Mouse (Mus musculus): ENCODE data around the gene AU040320.

AU040320 gene

GRCm38 (mm10) chr4:126750046-126750683, 3.2 kb upstream of the AU040320 start:
- peak; percentile 88 to 94 for DNase-seq

- DNase-seq: peak in 1 of 2 experiments; percentile 21
Measured at GRCm38 (mm10) chr4:126750863-126751555, 2.3 kb upstream of the AU040320 start.

- no peak for DNase-seq
Measured at GRCm38 (mm10) chr4:126751556-126752023, 1.8 kb upstream of the AU040320 start.

- peak; percentile 67 for DNase-seq
Measured at GRCm38 (mm10) chr4:126752024-126752607, 1.2 kb upstream of the AU040320 start.

GRCm38 (mm10) chr4:126752608-126753141, 669 bp upstream of the AU040320 start:
- DNase-seq: peak in 1 of 2 experiments; percentile 69

GRCm38 (mm10) chr4:126754231-126754611, 877 bp downstream of the AU040320 start:
- peak; percentile 47 to 63 for DNase-seq

GRCm38 (mm10) chr4:126754736-126755374, 1.5 kb downstream of the AU040320 start:
- peak in 1 of 2 experiments; percentile 9 for DNase-seq

- DNase-seq: peak; percentile 92
Measured at GRCm38 (mm10) chr4:126756766-126757165, 3.4 kb downstream of the AU040320 start.

GRCm38 (mm10) chr4:126758299-126758698, 5.0 kb downstream of the AU040320 start:
- peak in 1 of 2 experiments; percentile 52 for DNase-seq

GRCm38 (mm10) chr4:126759435-126759834, 6.1 kb downstream of the AU040320 start:
- no peak for DNase-seq

GRCm38 (mm10) chr4:126762586-126763359, 9.4 kb downstream of the AU040320 start:
- DNase-seq: no peak

GRCm38 (mm10) chr4:126763483-126763882, 10.1 kb downstream of the AU040320 start:
- DNase-seq: no peak

- no peak for DNase-seq
Measured at GRCm38 (mm10) chr4:126769800-126770563, 16.6 kb downstream of the AU040320 start.

GRCm38 (mm10) chr4:126770831-126771230, 17.5 kb downstream of the AU040320 start:
- no peak for DNase-seq

- no peak for DNase-seq
Measured at GRCm38 (mm10) chr4:126773871-126774270, 20.5 kb downstream of the AU040320 start.

GRCm38 (mm10) chr4:126775182-126775581, 21.8 kb downstream of the AU040320 start:
- no peak for DNase-seq

GRCm38 (mm10) chr4:126779148-126779581, 25.8 kb downstream of the AU040320 start:
- no peak for DNase-seq

GRCm38 (mm10) chr4:126779826-126780775, 26.8 kb downstream of the AU040320 start:
- DNase-seq: no peak

- DNase-seq: no peak
Measured at GRCm38 (mm10) chr4:126781871-126782270, 28.5 kb downstream of the AU040320 start.

GRCm38 (mm10) chr4:126782512-126782911, 29.2 kb downstream of the AU040320 start:
- no peak for DNase-seq
